Mouse (Mus musculus) brain, embryonic 18.5 days (tissue): ENCODE results near the gene Foxi2.

Experiments
- DNase-seq: peaks from one replicate; pipeline ENCODE4 v3.0.0-alpha.2; 2012; ENCODE audit warnings: low read depth, low spot score

Gene Foxi2

DNA sequence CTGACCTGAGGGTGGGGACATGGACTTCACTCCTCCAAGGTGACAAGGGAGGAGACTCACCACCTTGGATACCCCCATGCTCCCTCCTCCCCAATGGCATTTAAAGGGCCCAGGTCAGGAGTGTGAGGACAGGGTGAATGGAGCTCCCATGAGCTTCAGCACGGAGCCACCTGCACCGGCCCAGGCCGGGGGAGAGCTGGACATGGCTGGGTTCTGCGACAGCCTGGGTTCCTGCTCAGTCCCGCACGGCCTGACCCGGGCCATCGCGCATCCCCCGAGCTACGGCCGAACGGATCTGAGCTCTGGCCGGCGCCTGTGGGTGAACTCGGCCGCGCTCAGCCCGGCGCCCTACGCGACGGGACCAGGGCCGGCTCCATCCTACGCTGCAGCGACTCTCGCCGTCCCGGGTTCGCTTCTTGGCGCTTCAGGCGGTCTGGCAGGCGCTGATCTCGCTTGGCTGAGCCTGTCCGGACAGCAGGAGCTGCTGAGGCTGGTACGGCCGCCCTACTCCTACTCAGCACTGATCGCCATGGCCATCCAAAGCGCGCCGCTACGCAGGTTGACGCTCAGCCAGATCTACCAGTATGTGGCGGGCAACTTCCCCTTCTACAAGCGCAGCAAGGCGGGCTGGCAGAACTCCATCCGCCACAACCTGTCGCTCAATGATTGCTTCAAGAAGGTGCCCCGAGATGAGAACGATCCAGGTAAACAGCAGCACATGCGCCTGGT lies at the start of gene Foxi2:
TSS of gene Foxi2 (plus strand) at position 72 of the 729 bp plus-strand sequence.
- DNase-seq: no peak

GRCm38 (mm10) chr7:135364606-135365005 lies 45.5 kb upstream of the Foxi2 start:
- DNase-seq: no peak

DNA sequence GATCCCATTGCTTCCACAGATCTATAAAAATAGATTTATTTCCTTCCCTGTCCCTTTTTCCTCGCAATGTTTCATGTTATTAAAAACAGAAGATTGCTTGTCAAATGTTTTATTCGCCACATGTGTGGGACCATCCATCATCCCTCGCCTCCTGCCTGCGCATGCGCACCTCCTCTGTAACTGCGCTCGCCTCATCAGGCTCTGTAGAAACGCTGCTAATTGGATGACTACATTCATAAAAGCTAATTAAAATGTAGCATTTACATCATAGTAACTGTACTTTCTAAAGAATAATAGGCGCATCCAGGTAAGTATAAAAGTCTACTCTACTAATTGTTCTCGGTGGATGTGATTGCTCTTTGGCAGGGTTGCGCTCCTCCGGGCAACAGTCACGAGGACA lies 34.1 kb upstream of the Foxi2 start:
- no peak for DNase-seq

DNA sequence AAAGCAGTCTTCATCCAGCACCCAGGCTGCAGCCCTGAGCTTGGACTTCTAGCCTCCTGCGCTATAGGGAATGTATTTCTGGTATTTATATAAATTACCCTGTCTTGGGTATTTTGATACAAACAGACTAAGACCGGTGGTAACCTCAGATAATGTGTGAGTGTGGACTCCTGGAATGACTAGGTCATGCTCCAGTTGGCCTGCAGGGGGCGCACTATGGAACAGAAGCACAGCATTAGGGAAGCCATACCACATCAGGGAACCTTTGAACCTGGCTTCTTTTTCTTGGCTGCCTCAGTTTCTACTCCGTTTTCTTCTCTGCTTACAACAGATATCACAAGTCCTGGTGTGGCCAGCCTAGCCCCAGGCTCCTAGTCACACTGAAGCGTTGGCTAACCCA lies 33.2 kb upstream of the Foxi2 start:
- no peak for DNase-seq

GRCm38 (mm10) chr7:135378331-135378730 lies 31.8 kb upstream of the Foxi2 start:
- DNase-seq: no peak

- no peak for DNase-seq
These were observed 21.1 kb upstream of the Foxi2 start for GRCm38 (mm10) chr7:135389039-135389438.

DNA sequence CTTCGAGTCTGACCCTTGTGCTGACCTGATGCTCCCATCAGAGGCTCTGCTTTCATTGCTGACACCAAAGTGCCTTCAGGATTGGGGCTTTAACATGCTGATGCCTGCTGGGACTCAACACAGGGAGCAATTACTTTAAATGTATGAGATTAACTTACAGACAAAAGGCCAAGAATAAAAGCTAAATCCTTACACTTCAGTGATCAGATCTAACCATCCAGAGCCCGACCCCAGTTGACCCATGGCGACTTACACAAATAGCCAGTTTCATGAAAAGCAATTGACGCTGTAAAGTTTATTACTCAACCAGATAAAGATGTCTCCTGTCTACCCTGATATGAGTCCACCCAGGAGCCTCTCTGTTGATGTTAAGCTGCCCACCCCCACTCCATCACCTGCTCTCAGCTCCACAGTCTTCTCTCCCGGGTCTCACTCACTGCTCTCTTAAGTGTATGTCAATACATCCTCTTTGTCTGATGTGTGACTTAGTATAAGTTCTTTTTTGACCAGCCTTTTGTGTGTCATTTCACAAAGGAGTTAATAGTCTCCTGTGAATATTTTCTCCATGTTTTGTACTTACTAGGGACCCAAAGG lies 17.1 kb upstream of the Foxi2 start:
- no peak for DNase-seq

GRCm38 (mm10) chr7:135394436-135394835 lies 15.7 kb upstream of the Foxi2 start:
- no peak for DNase-seq

- DNase-seq: no peak
These were observed 14.9 kb upstream of the Foxi2 start for GRCm38 (mm10) chr7:135395242-135395641.

DNA sequence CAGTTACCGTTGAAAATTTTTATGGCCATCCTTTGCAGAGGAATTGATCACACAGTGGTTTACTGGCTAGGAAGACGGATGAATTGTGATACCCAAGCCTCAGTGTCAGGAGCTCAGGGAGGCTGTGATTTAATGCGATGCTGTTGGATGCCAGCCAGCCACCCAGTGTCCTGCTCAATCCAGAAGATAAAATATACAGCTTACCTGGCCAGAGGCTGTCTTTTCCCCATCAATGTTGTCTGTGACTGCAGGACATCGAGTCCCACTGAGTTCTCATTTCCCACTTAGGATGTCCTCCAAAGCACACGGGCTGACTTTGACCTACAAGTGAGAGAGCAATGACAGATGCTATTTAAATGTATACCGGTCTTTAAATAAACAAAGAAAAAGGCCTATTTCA lies 13.0 kb upstream of the Foxi2 start:
- DNase-seq: no peak

DNA sequence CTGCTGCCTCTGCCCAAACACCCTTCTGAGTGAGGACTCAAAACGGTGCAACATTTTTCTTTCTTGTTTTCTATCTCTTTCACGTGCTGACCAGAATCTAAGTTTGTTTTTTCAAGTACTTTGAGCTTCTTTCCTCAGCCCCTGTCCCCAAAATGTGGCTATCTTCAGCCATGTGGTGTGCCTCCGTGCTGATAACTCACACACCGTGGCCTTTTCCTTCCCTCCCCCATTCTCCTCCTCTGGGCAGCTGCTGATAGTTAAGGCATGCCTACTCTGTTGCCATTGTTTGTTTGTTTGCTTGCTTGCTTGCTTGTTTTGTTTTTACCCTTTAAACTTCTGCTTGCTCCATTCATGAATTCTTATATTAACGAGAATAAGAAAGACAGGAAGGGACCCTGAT lies 12.2 kb upstream of the Foxi2 start:
- DNase-seq: no peak

DNA sequence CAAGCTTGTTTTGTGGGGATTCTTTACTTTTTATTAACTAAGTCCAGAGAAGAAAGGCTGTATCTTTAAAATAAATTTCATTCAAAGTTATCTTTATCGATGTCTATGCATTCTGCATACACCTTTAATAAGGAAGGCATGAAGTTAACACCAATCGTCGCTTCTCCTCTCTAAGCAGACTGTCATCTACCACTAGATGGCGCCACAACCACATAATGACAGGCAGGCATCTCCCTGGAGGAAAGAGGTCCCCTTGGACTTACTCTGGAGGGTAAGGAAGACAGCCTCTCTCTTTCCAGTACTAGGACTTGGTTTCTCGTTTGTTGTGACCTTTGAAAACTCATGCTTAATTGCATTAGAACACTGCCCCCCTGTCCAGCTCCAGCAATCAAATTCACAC lies 6.7 kb upstream of the Foxi2 start:
- DNase-seq: peak; percentile 62

DNA sequence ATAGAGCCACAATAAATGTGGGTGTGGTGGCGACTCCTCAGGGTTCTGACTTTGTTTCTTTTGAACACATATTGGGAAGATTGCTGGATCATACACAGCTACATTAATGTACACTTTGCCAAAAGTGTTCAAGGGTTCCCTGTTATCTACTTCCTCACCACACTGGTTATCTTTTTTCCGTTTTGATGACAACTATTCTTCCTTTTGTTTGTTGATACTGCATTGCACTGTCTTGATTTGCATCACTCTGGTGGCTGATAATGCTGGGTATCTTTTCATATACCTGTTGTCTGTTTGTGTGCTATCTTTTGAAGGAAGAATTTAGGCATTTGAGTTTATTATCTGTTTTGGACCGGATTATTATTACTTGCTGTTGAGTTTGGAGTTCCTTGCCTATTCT lies 3.3 kb upstream of the Foxi2 start:
- no peak for DNase-seq

GRCm38 (mm10) chr7:135408501-135408900 lies 1.6 kb upstream of the Foxi2 start:
- DNase-seq: no peak

- DNase-seq: no peak
These were observed 2.2 kb downstream of the Foxi2 start for GRCm38 (mm10) chr7:135412357-135412756.

DNA sequence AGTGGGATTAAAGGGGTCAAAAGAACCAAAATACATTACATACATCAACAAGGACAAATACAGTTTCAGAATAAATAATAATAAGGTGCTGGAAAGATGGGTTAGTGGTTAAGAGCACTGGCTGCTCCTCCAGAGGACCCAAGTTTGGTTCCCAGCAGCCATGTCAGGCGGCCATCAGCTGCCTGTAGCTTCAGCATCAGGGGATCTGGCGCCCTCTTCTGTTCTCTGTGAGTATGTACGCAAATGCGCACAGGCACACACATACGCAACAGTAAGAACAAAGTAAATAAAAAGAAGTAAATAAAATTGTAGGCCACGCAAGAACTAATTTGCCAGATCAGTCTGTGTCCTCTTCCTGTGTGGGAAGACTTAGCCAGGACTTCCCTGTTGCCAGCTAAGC lies 18.7 kb downstream of the Foxi2 start:
- DNase-seq: no peak

- no peak for DNase-seq
These were observed 20.8 kb downstream of the Foxi2 start for GRCm38 (mm10) chr7:135430903-135431302.

- DNase-seq: no peak
These were observed 33.8 kb downstream of the Foxi2 start for GRCm38 (mm10) chr7:135443903-135444302.

- no peak for DNase-seq
These were observed 41.2 kb downstream of the Foxi2 start for GRCm38 (mm10) chr7:135451340-135451739.

DNA sequence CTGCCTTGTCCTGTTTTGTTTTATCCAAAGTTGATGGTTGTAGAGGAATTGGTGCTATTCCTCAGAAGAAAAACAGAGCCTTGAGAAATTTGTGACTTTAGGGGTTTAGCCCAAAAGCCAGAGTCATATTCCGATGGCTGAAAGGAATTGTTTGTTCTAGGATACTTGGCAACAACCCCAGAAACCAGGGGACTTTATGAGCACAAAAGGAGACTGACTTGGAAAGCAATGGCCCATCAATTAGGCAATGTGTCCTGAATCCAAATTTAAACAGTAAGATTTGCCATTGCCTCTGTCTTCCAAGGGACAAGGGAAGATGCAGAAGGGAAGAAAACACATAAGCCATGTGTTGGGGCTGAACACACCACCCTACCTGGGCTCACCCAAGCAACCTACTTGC lies 42.3 kb downstream of the Foxi2 start:
- no peak for DNase-seq

GRCm38 (mm10) chr7:135453690-135454089 lies 43.6 kb downstream of the Foxi2 start:
- DNase-seq: no peak
